Mouse (Mus musculus) lung, postnatal 25 days (tissue): ENCODE results near the gene Tmprss9.

Experiments used
- DNase-seq: peaks from one replicate; pipeline ENCODE4 v3.0.0; 2022; ENCODE audit warnings: low spot score

Tmprss9 gene

DNA sequence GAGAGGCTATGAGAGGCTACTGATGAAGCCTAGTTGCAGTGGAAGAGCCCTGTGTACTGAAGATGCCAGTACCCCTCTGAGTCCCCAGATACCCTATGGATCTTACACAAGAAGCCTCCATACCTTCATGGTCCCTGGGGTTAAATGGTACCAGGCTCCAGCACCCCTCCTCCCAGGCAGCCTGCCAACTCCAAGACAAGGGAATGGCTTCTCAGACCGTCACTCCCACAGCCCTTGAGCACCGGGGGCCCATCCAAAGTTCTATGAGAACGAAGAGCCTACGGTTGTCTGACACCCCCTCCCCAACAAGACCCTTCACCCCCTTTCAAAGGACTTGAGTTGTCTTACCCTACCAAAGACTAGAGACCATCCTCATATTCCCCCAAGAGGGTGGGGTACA, 44.1 kb downstream of the Tmprss9 start:
- no peak for DNase-seq

DNA sequence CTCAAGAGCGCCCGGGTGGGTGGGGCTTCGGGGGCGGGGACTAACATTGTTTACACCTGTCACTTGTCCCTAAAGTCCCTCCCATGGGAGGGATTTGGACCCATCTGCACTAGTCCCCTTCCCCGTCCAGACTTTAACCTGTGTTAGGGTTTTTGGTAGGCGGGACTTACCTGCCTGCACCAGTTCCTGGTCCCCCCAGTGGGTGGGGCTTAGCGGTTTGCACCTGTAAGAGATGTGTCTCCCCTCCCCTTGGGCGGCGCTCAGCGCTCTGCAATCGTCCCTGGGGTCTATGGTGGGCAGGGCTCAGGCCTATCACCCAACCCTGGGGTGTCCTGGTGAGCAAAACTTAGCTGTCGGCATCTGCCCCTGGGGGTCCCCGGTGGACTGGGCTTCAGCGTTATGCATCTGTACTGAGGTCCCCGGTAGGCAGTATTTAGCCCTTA, 45.7 kb downstream of the Tmprss9 start:
- no peak for DNase-seq

DNA sequence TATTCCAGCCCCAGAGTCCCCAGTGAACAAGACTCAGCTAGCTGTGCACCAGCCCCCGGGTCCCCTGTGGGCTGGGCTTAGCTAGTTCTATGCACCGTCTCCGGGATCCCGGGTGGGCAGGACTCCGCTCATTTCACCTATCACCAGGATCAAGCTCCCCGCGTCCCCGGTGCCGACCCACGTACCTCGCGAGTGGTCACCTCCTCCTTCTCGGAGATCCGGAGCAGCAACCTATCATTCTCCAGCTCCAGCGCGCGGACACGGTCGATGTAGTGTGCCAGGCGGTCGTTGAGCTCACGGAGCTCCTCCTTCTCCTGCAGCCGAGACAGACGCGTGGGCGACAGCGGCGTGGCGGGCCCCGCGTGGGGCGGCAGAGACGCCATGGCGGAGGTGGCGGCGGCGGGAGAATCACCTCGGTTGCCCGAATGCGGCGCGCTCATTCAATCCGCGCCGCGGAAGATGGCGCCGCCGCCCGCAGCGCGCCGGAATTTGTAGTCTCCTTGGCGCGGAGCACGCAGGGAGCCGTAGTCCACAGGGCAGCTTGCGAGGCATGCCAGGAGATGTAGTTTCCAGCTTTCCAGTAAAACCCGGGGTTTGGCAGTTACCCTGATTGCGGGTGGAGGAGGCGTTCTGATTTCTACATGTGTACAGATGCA, 46.3 kb downstream of the Tmprss9 start, which contains the start of gene Lmnb2:
Gene Lmnb2, minus strand, starts transcription at position 467 of the 656 bp plus-strand sequence.
- peak; percentile 56 for DNase-seq

DNA sequence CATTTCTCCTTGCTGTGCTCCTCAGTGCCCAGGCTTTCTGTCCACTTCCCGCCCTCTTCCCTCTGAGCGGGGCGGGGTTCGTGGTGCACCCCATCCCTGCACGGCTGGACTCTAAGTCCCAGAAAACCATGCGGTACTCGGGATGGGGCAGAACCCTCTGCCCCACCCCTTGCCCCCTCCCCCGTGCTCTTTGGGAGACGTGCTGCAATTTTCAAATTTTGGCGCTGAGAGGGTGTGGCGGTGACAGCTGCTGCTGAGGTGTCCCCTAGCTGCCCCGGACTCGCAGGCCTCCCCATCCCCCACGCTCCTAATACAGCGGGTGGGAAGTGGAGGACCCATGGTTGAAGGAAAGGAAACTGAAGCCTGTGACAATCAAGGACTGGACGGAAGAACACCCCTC, 50.3 kb downstream of the Tmprss9 start:
- no peak for DNase-seq

DNA sequence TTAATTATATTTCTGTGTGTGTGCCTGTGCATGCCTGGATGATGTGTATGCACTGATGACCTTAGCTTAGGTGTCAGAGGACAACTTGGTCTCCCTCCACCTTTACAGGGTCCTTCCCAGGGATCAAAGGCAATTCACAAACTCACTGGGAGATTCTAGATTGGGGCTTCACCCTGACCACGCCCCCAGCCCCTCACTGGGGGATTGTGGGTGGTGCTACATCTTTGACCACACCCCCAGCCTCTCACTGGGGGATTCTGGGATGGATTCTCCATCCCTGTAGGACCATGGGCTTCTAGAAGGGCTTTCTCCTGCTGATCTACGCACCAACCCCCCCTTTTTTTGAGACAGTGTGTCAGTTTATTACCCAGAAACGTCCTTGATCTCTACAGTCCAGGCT, 53.8 kb downstream of the Tmprss9 start:
- no peak for DNase-seq

GRCm38 (mm10) chr10:80928586-80929298, 57.1 kb downstream of the Tmprss9 start:
- peak; percentile 94 for DNase-seq

- peak; percentile 99 for DNase-seq
Measured at GRCm38 (mm10) chr10:80929299-80930226, 57.9 kb downstream of the Tmprss9 start, which contains the start of gene Gadd45b. Gene Gadd45b (plus strand): TSS chr10:80930073.

- no peak for DNase-seq
Measured at GRCm38 (mm10) chr10:80930361-80931152, 58.9 kb downstream of the Tmprss9 start.

- DNase-seq = no peak
Measured at GRCm38 (mm10) chr10:80931153-80931671, 59.6 kb downstream of the Tmprss9 start.

DNA sequence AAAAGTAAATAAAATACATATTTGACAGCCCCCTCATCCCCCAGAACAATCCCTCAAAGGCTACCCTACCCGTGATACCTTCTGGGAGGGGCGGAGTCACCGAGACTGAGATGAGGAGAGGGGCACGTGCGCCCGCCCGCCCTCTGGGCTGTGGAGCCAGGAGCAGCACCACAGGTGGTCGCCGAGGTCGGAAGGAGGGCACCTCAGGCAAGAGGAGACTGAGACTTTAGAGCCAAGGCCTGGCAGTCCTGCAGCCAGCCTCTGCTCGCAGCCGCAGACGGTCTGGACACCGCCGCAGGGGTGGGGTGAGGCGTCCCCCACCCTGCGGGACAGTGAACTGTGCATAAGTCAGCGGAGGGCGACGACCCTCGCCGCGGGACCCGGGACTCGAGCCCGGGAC, 60.0 kb downstream of the Tmprss9 start:
- DNase-seq = no peak

- DNase-seq = no peak
Measured at GRCm38 (mm10) chr10:80932206-80932605, 60.6 kb downstream of the Tmprss9 start.

DNA sequence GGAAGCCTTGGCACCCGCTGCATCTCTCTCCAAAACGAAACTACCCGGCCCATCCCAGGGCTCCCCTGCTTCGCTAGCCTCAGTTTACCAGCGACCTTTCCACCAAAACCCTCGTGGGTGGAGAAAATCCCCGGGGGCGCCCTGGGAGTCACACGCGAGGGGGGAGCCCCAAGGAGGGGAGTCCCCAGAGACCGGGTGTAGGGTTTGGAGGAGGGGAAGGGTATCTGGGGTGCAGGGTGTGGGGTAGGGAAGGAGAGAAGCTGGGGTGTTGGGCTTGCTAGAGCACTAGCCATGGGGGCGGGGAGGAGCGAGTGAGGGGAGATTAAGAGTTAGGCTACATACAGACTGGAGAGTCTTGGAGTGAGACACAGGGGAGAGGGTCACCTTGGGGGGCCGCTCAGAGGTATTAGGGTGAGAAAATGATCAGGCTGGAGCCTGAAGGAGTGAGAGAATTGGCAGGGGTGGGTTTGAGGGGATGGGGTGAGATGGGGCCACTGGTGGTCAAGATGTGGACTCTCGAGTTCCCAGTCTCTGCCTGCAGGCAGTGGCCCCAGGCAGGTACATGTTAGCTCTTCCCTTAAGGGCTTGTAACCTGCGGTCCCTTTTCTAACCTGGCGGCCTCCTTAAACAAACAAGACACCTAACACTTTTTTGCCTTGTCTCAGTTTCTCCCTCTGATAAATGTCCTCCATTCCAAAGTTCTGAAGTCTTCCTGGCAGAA, 61.2 kb downstream of the Tmprss9 start:
- no peak for DNase-seq

DNA sequence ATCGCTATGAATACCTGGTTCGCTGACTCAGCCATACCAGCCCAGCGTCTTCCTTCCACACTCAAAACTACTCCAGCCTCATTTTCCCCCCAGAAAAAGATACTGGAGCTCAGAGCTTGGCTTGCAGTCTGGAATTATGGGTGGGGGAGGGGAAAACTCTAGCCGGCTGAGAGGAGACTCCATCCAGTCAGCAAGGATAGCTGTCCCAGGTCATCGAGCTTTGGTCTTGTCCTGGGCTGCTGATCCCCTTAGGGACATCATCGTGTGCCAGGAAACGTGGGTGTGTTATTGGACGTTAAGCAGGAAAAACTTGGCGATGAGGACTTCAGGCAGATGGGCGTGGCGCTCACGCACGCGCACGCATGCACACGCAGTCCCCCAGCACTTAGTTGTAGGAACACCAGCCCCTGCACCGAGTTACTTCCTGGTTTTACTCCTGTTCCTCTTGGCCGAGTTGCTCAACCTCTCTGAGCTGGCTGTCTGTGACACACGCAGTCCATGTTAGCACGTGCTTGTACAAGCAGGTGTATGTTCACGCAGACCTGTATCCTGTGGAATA, 61.9 kb downstream of the Tmprss9 start:
- DNase-seq = peak; percentile 72

- DNase-seq = no peak
Measured at GRCm38 (mm10) chr10:80934136-80934985, 62.7 kb downstream of the Tmprss9 start.

GRCm38 (mm10) chr10:80935241-80935640, 63.6 kb downstream of the Tmprss9 start:
- DNase-seq = no peak

DNA sequence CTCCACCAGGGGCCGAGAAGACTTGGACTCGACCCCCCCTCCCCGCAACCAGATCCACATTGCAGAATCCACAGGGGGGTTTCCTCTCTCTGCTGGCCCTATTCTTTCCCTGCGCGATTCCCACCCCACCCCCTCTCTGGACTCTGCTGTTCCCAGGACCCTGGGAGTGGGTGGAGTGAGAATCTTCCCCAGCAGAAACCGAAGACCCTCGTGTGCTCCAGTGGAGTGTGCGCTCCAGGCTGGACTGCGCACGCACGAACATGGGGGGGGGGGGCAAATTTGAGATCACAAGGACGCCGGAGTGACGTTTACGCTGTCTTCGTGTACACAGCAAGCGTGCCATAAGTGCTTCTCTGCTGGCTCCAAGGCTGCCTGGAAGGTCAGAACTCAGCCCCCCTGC, 64.0 kb downstream of the Tmprss9 start:
- DNase-seq = no peak

- peak; percentile 77 for DNase-seq
Measured at GRCm38 (mm10) chr10:80936135-80936809, 64.6 kb downstream of the Tmprss9 start.

GRCm38 (mm10) chr10:80936810-80937164, 65.1 kb downstream of the Tmprss9 start:
- no peak for DNase-seq

DNA sequence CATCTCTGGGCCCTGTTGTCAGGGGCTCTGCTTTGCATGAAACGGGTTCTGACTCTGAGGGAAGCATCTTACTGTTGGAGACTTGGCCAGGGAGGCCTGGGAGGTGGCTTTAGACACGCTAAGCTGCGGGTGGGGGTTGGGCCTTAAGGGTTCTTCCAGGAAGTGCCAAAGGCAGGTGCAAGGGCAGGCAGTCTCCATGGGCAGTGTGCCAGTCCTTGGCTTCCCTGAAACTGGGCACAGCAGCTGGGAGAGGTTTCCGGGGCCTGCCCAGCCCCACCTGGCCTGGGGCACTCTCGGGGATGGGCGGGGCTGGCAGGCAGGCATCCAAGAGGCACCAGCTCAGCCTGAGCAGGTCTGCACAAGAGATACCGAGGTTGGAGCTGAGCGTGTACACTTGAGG, 66.0 kb downstream of the Tmprss9 start:
- peak; percentile 93 for DNase-seq
